Mouse (Mus musculus) ES-Bruce4 (cell line): Measurements from ENCODE around the gene Tctex1d2. TPM values are rescaled to one million over a fixed set of nuclear protein-coding genes. Genes with fewer than 3 reads are reported as not detected.
"Not testable (repeated sequence)": the region's sequence is repeated elsewhere in the genome, so short reads cannot be mapped to it uniquely, and the experiment has no call there.

Experiments
- H3K27ac ChIP-seq: 2 replicates; pipeline ENCODE4 v1.5.1; 2012; ENCODE audit warnings: low read length, inconsistent platforms; ENCODE audit not compliant: insufficient read depth
- H3K27me3 ChIP-seq: 2 replicates; pipeline ENCODE4 v1.6.1; 2012; ENCODE audit warnings: mild to moderate bottlenecking, low read length, inconsistent platforms; ENCODE audit not compliant: control insufficient read depth, poor library complexity, insufficient read depth, severe bottlenecking
- H3K36me3 ChIP-seq: 2 replicates; pipeline ENCODE4 v1.6.1; 2012; ENCODE audit warnings: inconsistent platforms, mild to moderate bottlenecking, low read length, moderate library complexity; ENCODE audit not compliant: control insufficient read depth, poor library complexity, insufficient read depth, severe bottlenecking
- H3K4me1 ChIP-seq: one replicate; pipeline ENCODE4 v1.8.1; 2011; ENCODE audit warnings: low read length; ENCODE audit not compliant: control insufficient read depth, insufficient read depth
- H3K4me3 ChIP-seq: 2 replicates; pipeline ENCODE4 v1.5.1; 2011; ENCODE audit warnings: low read depth, mild to moderate bottlenecking, low read length
- H3K9ac ChIP-seq: 2 replicates; pipeline ENCODE4 v1.6.1; 2012; ENCODE audit warnings: low read depth, mild to moderate bottlenecking, inconsistent platforms; ENCODE audit not compliant: poor library complexity, severe bottlenecking
- H3K9me3 ChIP-seq: replicated peaks from 2 replicates; pipeline ENCODE4 v1.6.1; 2012; ENCODE audit warnings: mild to moderate bottlenecking, low read length, inconsistent platforms; ENCODE audit not compliant: control insufficient read depth, poor library complexity, insufficient read depth, severe bottlenecking
- CTCF ChIP-seq: IDR thresholded peaks from one replicate; pipeline ENCODE4 v1.8.1; 2011; ENCODE audit warnings: low read depth, low read length
- EP300 ChIP-seq: IDR thresholded peaks from 2 replicates; pipeline ENCODE4 v1.6.1; 2011; ENCODE audit warnings: low read depth, low read length; ENCODE audit not compliant: insufficient read depth
- POLR2A ChIP-seq: IDR thresholded peaks from one replicate; pipeline ENCODE4 v1.8.1; 2011; ENCODE audit warnings: low read length; ENCODE audit not compliant: insufficient read depth
- polyA plus RNA-seq: library from polyadenylated mRNA; stranded (reverse); fragments of >200 nt; gene quantifications from 2 replicates; pipeline ENCODE4 v1.2.4, GENCODE M21; 2011; ENCODE audit warnings: low read depth; ENCODE audit not compliant: missing spikeins, insufficient read depth, insufficient read length

Tctex1d2 gene
- polyA plus RNA-seq, 1 experiment: 36.6 TPM

- Histone ChIP-seq H3K4me3 (no peak overlapping the region), H3K4me1 (no peaks in the 10 kb centered on the region), H3K36me3 (no peaks in the 10 kb centered on the region), H3K9me3 (no peaks in the 10 kb centered on the region), H3K27me3 (no peaks in the 10 kb centered on the region), H3K27ac (no peak overlapping the region), H3K9ac (no peak overlapping the region)
- TF ChIP-seq CTCF: no peak
- no peak for TF ChIP-seq EP300
- TF ChIP-seq POLR2A: no peak
Observed at GRCm38 (mm10) chr16:32434066-32434465, 14.6 kb downstream of the Tctex1d2 start.

GRCm38 (mm10) chr16:32434691-32435090 is 15.2 kb downstream of the Tctex1d2 start:
- Histone ChIP-seq H3K36me3 (no peaks in the 10 kb centered on the region), H3K27ac (no peak overlapping the region), H3K9me3 (no peaks in the 10 kb centered on the region), H3K27me3 (no peaks in the 10 kb centered on the region), H3K9ac (no peak overlapping the region), H3K4me1 (no peaks in the 10 kb centered on the region), H3K4me3 (no peak overlapping the region)
- TF ChIP-seq CTCF: no peak
- TF ChIP-seq EP300: no peak
- TF ChIP-seq POLR2A: no peak

GRCm38 (mm10) chr16:32436657-32437056 is 17.2 kb downstream of the Tctex1d2 start:
- Histone ChIP-seq H3K27ac (no peak overlapping the region), H3K4me3 (no peak overlapping the region), H3K27me3 (no peaks in the 10 kb centered on the region), H3K9ac (no peak overlapping the region), H3K36me3 (no peaks in the 10 kb centered on the region), H3K4me1 (no peaks in the 10 kb centered on the region), H3K9me3 (no peaks in the 10 kb centered on the region)
- no peak for TF ChIP-seq CTCF
- TF ChIP-seq EP300: no peak
- no peak for TF ChIP-seq POLR2A

DNA sequence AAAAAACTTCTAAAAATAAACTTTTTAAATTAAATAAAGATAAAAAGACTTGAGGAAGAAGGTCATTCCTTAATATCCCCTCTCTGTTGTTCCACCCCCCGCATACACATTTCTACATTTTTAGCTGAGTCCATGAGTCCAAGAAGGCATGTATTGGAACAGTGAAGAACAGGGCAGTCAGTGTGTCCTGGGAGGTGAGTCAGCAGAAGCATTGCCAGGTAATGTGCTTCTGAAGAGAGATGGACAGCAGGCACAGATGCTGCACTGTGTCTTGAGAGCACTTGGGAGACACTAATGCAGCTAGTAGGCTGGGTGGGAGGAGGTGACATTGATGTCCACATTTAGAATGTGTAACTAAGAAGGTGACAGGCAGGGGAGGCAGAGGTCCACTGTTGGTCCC is 17.8 kb downstream of the Tctex1d2 start:
- H3K4me3 ChIP-seq: no peak overlapping the region
- TF ChIP-seq POLR2A (no peak), EP300 (no peak), CTCF (no peak)
- H3K27me3 ChIP-seq: no peaks in the 10 kb centered on the region
- H3K36me3 ChIP-seq: no peaks in the 10 kb centered on the region
- H3K27ac ChIP-seq: no peak overlapping the region
- H3K4me1 ChIP-seq: no peaks in the 10 kb centered on the region
- H3K9ac ChIP-seq: no peak overlapping the region
- no peaks in the 10 kb centered on the region for H3K9me3 ChIP-seq

- H3K9me3 ChIP-seq: no peaks in the 10 kb centered on the region; the same call in 1 of the 2 replicates
- no peak overlapping the region for H3K27ac ChIP-seq
- no peak overlapping the region for H3K9ac ChIP-seq
- no peaks in the 10 kb centered on the region for H3K36me3 ChIP-seq
- H3K4me1 ChIP-seq: no peaks in the 10 kb centered on the region
- H3K4me3 ChIP-seq: no peak overlapping the region
- no peak for TF ChIP-seq CTCF
- no peak for TF ChIP-seq POLR2A
- TF ChIP-seq EP300: no peak
- H3K27me3 ChIP-seq: no peaks in the 10 kb centered on the region
Observed at GRCm38 (mm10) chr16:32441432-32441831, 21.9 kb downstream of the Tctex1d2 start.

GRCm38 (mm10) chr16:32444615-32445014 is 25.1 kb downstream of the Tctex1d2 start:
- not testable (repeated sequence) for H3K27me3 ChIP-seq, H3K4me1 ChIP-seq, H3K9ac ChIP-seq, H3K27ac ChIP-seq, H3K4me3 ChIP-seq, H3K9me3 ChIP-seq, H3K36me3 ChIP-seq
